Mouse (Mus musculus) ES-E14 (cell line): ENCODE results near the gene Pnkp. TPM values are rescaled to one million over a fixed set of nuclear protein-coding genes. Genes with fewer than 3 reads are reported as not detected.

Source experiments
- DNase-seq: peaks from one replicate; pipeline ENCODE4 v3.0.0-alpha.2; 2013; ENCODE audit warnings: low read depth, low spot score
- H3K27ac ChIP-seq: 2 replicates; pipeline ENCODE4 v1.5.1; 2012; ENCODE audit warnings: low read depth, mild to moderate bottlenecking, low read length, moderate library complexity, mixed read lengths; ENCODE audit not compliant: poor library complexity, insufficient read depth, severe bottlenecking
- H3K36me3 ChIP-seq: 2 replicates; pipeline ENCODE4 v1.6.1; 2012; ENCODE audit warnings: mild to moderate bottlenecking, low read length, moderate library complexity, mixed read lengths; ENCODE audit not compliant: control insufficient read depth, poor library complexity, insufficient read depth, severe bottlenecking
- H3K4me1 ChIP-seq, 2 experiments: fragments of 150-350 bp in 1 of 2; sonication (generic) in 1 of 2; 2 replicates each; pipeline ENCODE4 v1.6.1; 2012; ENCODE audit warnings: low read length in 2 of 2, mild to moderate bottlenecking in 1 of 2, mixed read lengths in 1 of 2; ENCODE audit not compliant: control insufficient read depth in 2 of 2, insufficient read depth in 2 of 2, poor library complexity in 1 of 2
- H3K4me3 ChIP-seq, 2 experiments: fragments of 150-350 bp in 1 of 2; sonication (generic) in 1 of 2; 2 replicates each; pipeline ENCODE4 v1.5.1; 2012; ENCODE audit warnings: low read length in 2 of 2, low read depth in 1 of 2, mild to moderate bottlenecking in 1 of 2, mixed read lengths in 1 of 2; ENCODE audit not compliant: insufficient read depth in 1 of 2, poor library complexity in 1 of 2, severe bottlenecking in 1 of 2
- H3K9ac ChIP-seq: 2 replicates; pipeline ENCODE4 v1.6.1; 2012; ENCODE audit warnings: low read depth, mild to moderate bottlenecking, low read length, mixed read lengths; ENCODE audit not compliant: poor library complexity, insufficient read depth, severe bottlenecking
- H3K9me3 ChIP-seq: fragments of 150-350 bp; sonication (generic); 2 replicates; pipeline ENCODE4 v1.6.1; 2012; ENCODE audit warnings: low read depth, mild to moderate bottlenecking, low read length; ENCODE audit not compliant: control insufficient read depth, insufficient read depth
- CHD2 ChIP-seq: IDR thresholded peaks from 2 replicates; pipeline ENCODE4 v1.6.1; 2014; ENCODE audit warnings: mild to moderate bottlenecking, low read depth, low read length, inconsistent platforms
- HCFC1 ChIP-seq: IDR thresholded peaks from 2 replicates; pipeline ENCODE4 v1.6.1; 2012; ENCODE audit warnings: low read length, inconsistent platforms, borderline replicate concordance; ENCODE audit not compliant: insufficient read depth
- MAFK ChIP-seq: IDR thresholded peaks from 2 replicates; pipeline ENCODE4 v1.6.1; 2014; ENCODE audit warnings: mild to moderate bottlenecking, low read depth, low read length, inconsistent platforms; ENCODE audit not compliant: insufficient read depth
- ZC3H11A ChIP-seq: IDR thresholded peaks from 2 replicates; pipeline ENCODE4 v1.6.1; 2012; ENCODE audit warnings: low read depth, mild to moderate bottlenecking, inconsistent platforms, low read length, borderline replicate concordance
- ZNF384 ChIP-seq: IDR thresholded peaks from 2 replicates; pipeline ENCODE4 v1.6.1; 2012; ENCODE audit warnings: low read depth, low read length, inconsistent platforms
- in situ Hi-C, 2 experiments: fragments of 600-800 bp; cut with MboI; formaldehyde crosslinking; loops; one replicate each; pipeline ENCODE4 v1.15.1; 2025; ENCODE audit warnings: low sequenced_read_pairs in 2 of 2, inconsistent platforms in 1 of 2; ENCODE audit not compliant: unreplicated experiment in 2 of 2
- total RNA-seq: library from RNA; depleted of rRNA; stranded (reverse); fragments of 300-350 nt; gene quantifications from 2 replicates; pipeline ENCODE4 v1.2.3, GENCODE M21; 2012

Pnkp gene
- total RNA-seq, 1 experiment = 37.1 TPM

DNA sequence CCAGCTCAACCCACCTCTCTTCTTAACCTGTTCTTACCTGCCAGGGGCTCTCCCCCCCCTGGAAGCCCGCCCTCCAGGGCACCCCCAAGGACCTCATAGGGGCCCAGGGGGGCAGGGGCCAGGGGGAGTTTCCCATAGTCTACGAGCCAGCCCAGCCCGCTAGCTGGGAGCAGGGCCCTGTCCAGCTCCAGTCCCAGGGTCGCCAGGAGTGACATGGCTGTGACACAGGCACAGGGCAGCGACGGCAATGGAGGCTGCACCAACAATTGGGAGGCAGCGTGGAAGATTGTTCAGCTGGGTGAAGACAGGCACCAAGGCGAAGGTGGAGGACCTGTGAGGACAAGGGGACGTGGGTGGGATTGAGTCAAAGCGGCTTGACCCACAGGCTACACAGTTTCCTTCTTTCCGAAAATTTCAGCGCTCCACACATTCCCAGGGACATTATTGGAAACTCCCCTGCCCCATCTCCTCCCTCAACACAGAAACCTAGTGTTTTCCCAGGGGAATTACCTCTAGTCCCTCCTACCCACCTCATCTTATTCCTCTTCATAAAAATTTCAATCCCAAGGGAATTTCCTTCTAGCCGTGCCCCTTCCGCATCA is 41.9 kb upstream of the Pnkp start:
- H3K9me3 ChIP-seq = no peaks in the 10 kb centered on the region
- in situ Hi-C loops = no loop called here
- peaks cover 14% of the 10 kb centered on the region; the same call in 1 of the 2 replicates for H3K36me3 ChIP-seq
- peaks cover 2 to 15% of the 10 kb centered on the region in 2 experiments; a peak in 3 of 4 replicates for H3K4me1 ChIP-seq
- TF ChIP-seq CHD2 (no peak), ZNF384 (no peak), ZC3H11A (no peak), MAFK (no peak), HCFC1 (no peak)
- H3K9ac ChIP-seq = peak overlapping the region; percentile 64; the same call in 1 of the 2 replicates
- no peak for DNase-seq
- peak overlapping the region; percentile 44 to 75 for H3K4me3 ChIP-seq
- H3K27ac ChIP-seq = peak overlapping the region; percentile 6; the same call in 1 of the 2 replicates

DNA sequence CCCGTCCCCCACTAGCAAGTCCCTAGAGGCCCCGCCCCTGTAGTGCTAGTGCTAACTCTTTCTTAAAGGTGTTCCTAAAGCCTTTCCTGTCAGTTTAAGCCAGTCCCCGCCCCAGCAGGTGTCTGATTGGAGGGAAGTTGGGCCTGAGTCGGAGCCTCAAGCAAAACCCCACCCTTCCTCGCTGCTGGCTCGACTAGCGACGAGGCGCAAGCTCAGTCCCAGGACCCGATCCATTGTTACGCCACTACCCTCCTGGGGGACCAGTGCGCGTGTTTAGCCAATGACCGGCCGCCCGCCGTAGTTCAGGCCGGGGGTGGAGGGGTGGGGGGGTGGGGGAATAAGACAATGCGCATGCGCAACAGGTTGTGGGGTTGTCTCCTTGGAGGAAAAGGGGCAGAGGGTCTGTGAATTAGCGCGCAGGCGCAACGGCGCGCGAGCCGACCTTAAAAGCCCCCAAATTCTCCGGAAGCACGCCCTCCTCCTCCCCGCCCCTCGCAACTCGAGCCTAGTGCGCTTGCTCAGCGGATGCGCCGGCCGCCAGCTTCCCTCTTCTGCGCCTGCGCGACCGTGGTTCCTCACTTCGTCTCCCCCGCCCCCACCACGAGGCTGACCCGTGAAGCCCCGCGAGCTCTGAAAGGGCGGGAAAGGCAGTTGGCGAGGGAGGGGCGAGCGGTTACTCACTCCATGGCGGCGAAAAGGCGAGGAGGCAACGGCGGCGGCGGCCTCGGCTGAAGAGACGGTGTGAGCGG is 41.0 kb upstream of the Pnkp start, which contains the start of the genes Nup62 and Il4i1:
TSS of gene Nup62 (plus strand) at position 368 of the 749 bp plus-strand sequence.
TSS of gene Il4i1 (plus strand) at position 667 of the 749 bp plus-strand sequence.
- in situ Hi-C loops = no loop called here
- DNase-seq = peak; percentile 99

DNA sequence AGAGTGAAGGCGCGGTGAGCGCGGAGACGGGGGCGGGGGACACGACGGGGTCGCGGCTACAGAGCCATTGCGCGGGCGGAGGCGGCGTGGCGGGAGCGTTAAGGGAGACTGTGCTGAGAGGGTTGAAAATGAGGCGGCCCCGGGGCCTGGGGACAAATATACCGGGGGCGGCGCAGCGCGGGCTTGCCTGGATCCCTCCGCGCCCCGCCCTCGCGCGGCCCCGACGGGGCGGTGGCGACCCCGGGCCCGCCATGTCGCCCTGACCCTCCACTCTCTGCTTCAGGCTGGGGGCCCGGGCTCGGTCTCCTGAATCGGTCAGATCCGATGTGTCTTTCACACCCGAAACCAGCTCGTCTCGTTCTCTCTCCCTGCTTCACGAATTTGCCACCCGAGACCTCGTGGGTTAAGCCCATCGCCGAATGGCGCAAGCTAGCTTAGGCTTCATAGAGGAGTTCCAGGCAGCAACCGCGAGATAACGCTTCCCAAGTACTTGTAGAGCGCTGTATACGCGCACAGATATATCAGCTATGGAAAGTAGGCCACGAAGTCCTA is 40.4 kb upstream of the Pnkp start, which contains the start of gene Atf5:
TSS of gene Atf5 (minus strand) at position 189 of the 552 bp plus-strand sequence.
- peaks cover 19% of the 10 kb centered on the region; the same call in 1 of the 2 replicates for H3K36me3 ChIP-seq
- peaks cover 3 to 25% of the 10 kb centered on the region in 2 experiments; a peak in 3 of 4 replicates for H3K4me1 ChIP-seq

More for the DNA sequence above, 41.0 kb upstream of the Pnkp start, which contains the start of the genes Nup62 and Il4i1:
- TF ChIP-seq HCFC1 (0 out of 2 replicates have a peak, but pooled peaks have one; percentile 24), CHD2 (peak; percentile 90), ZC3H11A (no peak)
- Histone ChIP-seq H3K4me3 (peak within 1 kb of the TSS; percentile 94 to 99), H3K9me3 (no peaks in the 10 kb centered on the region), H3K9ac (peak within 1 kb of the TSS; percentile 100), H3K27ac (peak within 1 kb of the TSS; percentile 100), H3K4me1 (peaks cover 3 to 21% of the 10 kb centered on the region in 2 experiments; a peak in 3 of 4 replicates), H3K36me3 (peaks cover 19% of the 10 kb centered on the region; the same call in 1 of the 2 replicates)

DNA sequence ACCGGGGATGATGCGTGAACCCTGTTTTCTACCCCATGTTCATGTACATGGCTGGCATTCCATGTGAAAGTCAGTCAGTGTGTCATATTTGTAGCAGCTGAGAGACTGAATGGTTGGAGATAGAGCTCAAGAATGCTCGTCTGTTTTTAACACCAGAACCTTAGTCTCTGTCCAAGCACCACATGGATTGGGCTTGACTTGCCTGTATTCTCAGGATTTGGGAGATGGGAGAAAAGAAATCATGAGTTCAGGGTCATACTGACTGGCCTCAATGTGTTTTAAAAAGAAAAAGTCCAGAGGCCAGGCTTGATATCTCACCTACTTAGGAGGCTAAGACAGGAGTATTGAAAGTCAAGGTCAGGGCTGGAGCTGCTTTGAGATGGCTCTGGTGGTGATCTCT is 39.5 kb upstream of the Pnkp start:
- Histone ChIP-seq H3K4me3 (peak overlapping the region; percentile 94 to 99), H3K4me1 (peaks cover 3 to 25% of the 10 kb centered on the region in 2 experiments; a peak in 3 of 4 replicates), H3K27ac (no peak overlapping the region), H3K9ac (peak overlapping the region; percentile 100; the same call in 1 of the 2 replicates), H3K9me3 (no peaks in the 10 kb centered on the region), H3K36me3 (peaks cover 21% of the 10 kb centered on the region; the same call in 1 of the 2 replicates)
- in situ Hi-C loops = no loop called here
- TF ChIP-seq HCFC1 (no peak), MAFK (no peak), ZNF384 (no peak), CHD2 (no peak), ZC3H11A (no peak)
- no peak for DNase-seq

More for the DNA sequence above, 40.4 kb upstream of the Pnkp start, which contains the start of gene Atf5:
- Histone ChIP-seq H3K4me3 (peak within 1 kb of the TSS; percentile 94 to 99), H3K27ac (peak within 1 kb of the TSS; percentile 100), H3K9me3 (no peaks in the 10 kb centered on the region), H3K9ac (peak within 1 kb of the TSS; percentile 100)
- TF ChIP-seq MAFK = no peak
- no peak for TF ChIP-seq ZC3H11A
- no peak for TF ChIP-seq CHD2
- no peak for TF ChIP-seq ZNF384
- TF ChIP-seq HCFC1 = no peak
- in situ Hi-C loops = no loop called here
- DNase-seq = no peak
